Mouse (Mus musculus) olfactory bulb, adult 2 months (tissue): ENCODE data around the gene Gm20479.

Experiments
- CTCF ChIP-seq: fragments of 200-500 bp; IDR thresholded peaks from 2 replicates; pipeline ENCODE4 v1.5.1; 2012; ENCODE audit warnings: low read depth, mild to moderate bottlenecking, low read length, moderate library complexity; ENCODE audit not compliant: insufficient read depth
- POLR2A ChIP-seq: fragments of 200-500 bp; IDR thresholded peaks from 2 replicates; pipeline ENCODE4 v1.6.1; 2012; ENCODE audit warnings: mild to moderate bottlenecking, low read depth, low read length, moderate library complexity; ENCODE audit not compliant: insufficient read depth

- TF ChIP-seq CTCF (no peak), POLR2A (no peak)
Observed at GRCm38 (mm10) chr7:27314393-27314792, 42.8 kb downstream of the Gm20479 start.
